Mouse (Mus musculus) erythroblast, embryonic 14.5 days (primary cell): ENCODE results near the gene Mtrex. TPM values are rescaled to one million over a fixed set of nuclear protein-coding genes. Genes with fewer than 3 reads are reported as not detected.

Experiments used
- H3K27me3 ChIP-seq: 2 replicates; pipeline ENCODE4 v1.6.1; 2012; ENCODE audit warnings: inconsistent platforms; ENCODE audit not compliant: control insufficient read depth
- H3K36me3 ChIP-seq: 2 replicates; pipeline ENCODE4 v1.6.1; 2012; ENCODE audit warnings: mild to moderate bottlenecking, inconsistent platforms; ENCODE audit not compliant: control insufficient read depth
- H3K4me1 ChIP-seq: 2 replicates; pipeline ENCODE4 v1.6.1; 2012; ENCODE audit warnings: inconsistent platforms; ENCODE audit not compliant: control insufficient read depth
- H3K4me3 ChIP-seq: replicated peaks from 2 replicates; pipeline ENCODE3; 2012; ENCODE audit warnings: moderate library complexity, mild to moderate bottlenecking, inconsistent platforms
- H3K9me3 ChIP-seq: 2 replicates; pipeline ENCODE4 v1.6.1; 2012; ENCODE audit warnings: low read length, inconsistent platforms, mixed read lengths; ENCODE audit not compliant: control insufficient read depth
- GATA1 ChIP-seq: IDR thresholded peaks from 2 replicates; pipeline ENCODE4 v1.6.1; 2012; ENCODE audit warnings: low read length, inconsistent platforms, mixed read lengths
- TAL1 ChIP-seq: IDR thresholded peaks from 3 replicates; pipeline ENCODE4 v1.6.1; 2012; ENCODE audit warnings: low read length, inconsistent platforms, mixed read lengths
- polyA plus RNA-seq: library from polyadenylated mRNA; stranded (reverse); fragments of >175 nt; gene quantifications from 2 replicates; pipeline ENCODE4 v1.2.3, GENCODE M21; 2012

The Mtrex gene
- polyA plus RNA-seq, 1 experiment, result 0.34 TPM

DNA sequence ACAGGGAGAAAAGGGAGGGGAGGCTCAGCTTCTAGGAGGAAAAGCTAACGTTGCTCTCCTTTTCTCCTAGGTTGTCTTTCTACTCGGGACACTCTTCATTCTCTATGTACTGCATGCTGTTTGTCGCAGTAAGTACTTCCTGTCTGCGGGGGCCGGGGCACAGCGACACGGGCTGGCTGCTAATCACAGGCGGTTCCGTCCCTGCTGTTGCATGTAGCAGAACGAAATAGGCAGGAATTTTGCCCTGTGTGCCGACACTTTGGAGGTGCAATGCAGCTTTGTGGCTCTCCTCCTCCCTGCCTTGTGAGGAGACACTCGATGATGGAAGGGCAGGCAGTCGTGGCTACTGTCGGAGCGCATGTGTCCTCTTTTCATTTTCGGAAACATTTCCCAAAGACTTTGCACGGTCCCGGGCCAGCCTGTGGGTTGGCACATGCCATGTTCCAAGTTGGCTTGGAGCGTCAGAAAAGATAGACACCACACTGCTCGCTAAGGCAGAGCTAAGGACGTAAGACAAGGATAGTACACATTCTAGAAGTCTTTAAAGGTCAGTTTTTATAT, 67.5 kb downstream of the Mtrex start:
- peaks cover 88% of the 10 kb centered on the region for H3K36me3 ChIP-seq
- H3K4me3 ChIP-seq, result no peak overlapping the region
- no peaks in the 10 kb centered on the region for H3K27me3 ChIP-seq
- peaks cover 2% of the 10 kb centered on the region for H3K4me1 ChIP-seq
- no peaks in the 10 kb centered on the region for H3K9me3 ChIP-seq
- TF ChIP-seq GATA1, result no peak
- TF ChIP-seq TAL1, result no peak

DNA sequence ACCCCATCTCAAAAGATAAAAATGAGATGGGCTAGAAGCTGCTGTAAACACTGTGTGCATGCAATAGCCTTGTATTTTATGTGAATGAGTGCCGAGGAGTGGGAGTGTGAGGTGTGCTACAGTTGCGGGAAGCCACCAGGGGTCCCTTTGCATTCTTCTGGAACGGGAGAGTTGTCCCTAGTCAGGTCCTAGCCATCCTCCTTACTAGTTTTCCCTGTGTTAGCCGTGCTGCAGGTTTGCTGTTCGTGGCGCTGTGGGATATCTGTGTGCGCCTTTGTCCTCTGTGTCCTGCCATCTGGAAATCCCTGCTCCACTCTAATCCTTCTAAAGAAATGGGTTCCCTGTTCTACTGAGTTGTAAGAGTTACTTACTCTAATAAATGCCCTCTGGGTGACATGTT, 69.3 kb downstream of the Mtrex start:
- Histone ChIP-seq H3K9me3 (no peaks in the 10 kb centered on the region), H3K4me1 (peaks cover 2% of the 10 kb centered on the region), H3K36me3 (peaks cover 76% of the 10 kb centered on the region), H3K4me3 (no peak overlapping the region), H3K27me3 (no peaks in the 10 kb centered on the region)
- TF ChIP-seq GATA1, result no peak
- TF ChIP-seq TAL1, result no peak

DNA sequence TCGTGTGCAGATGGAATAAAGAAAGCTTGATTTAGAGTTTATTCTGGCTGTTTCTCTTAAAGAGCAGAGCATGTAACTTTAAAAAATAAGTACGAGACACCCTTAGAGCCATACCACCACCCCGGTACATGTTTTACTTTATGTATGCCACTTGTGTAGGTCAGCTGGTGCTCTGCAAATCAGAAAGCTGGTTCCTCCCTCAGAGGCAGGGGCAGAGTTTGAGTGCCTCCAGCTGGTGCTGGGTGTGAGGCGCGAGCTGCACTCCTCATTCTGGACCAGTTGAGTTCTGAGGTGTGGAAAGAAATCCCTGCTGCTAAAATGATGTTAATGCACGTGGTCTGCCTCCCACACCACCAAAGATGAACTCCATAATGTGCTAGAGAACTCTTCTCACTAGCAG, 72.8 kb downstream of the Mtrex start:
- TF ChIP-seq GATA1 (no peak), TAL1 (no peak)

DNA sequence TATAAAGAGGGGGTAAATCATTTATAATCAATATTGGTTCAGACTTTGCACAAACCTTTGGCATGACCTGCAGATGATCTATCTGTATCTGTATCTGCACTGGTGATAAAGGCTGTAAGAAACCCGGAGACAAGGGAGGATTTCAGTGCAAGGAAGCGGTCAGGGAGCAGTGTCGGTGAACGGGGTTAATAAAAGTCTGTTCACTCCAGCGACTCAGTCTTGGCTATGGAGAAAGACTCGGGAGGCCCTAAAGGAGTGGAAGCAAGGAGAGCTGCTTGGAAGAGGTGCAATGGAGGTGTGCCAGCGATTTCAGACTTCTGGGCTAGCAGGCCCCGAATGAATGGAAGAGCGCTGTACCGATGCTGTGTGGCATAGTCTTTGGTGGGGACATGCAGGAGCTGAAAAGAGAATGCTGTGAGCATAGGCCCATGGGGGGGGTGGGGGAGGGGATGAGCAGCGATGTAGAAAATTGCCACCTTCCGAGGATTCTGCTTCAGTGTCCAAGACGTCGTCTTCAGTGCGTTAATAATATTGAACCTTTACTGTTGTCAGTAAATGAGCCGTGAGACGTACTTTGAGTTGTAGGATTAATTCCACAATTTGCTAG, 73.4 kb downstream of the Mtrex start:
- H3K4me3 ChIP-seq, result no peak overlapping the region
- no peaks in the 10 kb centered on the region for H3K27me3 ChIP-seq
- no peak for TF ChIP-seq TAL1
- TF ChIP-seq GATA1, result no peak
- H3K9me3 ChIP-seq, result no peaks in the 10 kb centered on the region
- H3K36me3 ChIP-seq, result peaks cover 53% of the 10 kb centered on the region
- peaks cover 3% of the 10 kb centered on the region for H3K4me1 ChIP-seq

More for the DNA sequence above, 72.8 kb downstream of the Mtrex start:
- Histone ChIP-seq H3K4me3 (no peak overlapping the region), H3K27me3 (no peaks in the 10 kb centered on the region), H3K36me3 (peaks cover 54% of the 10 kb centered on the region), H3K4me1 (peaks cover 3% of the 10 kb centered on the region), H3K9me3 (no peaks in the 10 kb centered on the region)

DNA sequence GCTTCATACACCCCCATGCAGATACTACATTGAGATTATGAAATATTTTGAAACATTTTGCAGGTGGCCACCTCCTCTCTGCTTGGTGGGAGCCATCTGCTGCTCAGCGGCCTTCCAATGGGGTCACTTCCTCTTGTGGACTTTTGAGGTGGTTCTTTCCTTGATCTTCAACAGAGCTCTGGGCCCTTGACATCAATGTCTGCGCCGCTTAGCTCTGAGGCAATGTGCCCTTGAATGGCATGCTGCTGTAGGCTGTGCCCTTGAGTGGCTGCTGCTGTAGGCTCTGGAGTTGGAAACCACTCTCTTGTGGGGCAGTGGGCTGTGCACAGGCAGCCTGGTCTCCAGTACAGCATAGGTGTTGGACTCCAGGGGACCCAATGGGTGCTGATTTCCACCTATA, 81.3 kb downstream of the Mtrex start:
- no peaks in the 10 kb centered on the region for H3K27me3 ChIP-seq
- no peak overlapping the region for H3K4me3 ChIP-seq
- peaks cover 7% of the 10 kb centered on the region; the same call in 1 of the 2 replicates for H3K9me3 ChIP-seq
- peaks cover 4% of the 10 kb centered on the region for H3K4me1 ChIP-seq
- TF ChIP-seq GATA1, result no peak
- TF ChIP-seq TAL1, result no peak
- H3K36me3 ChIP-seq, result peaks cover 67% of the 10 kb centered on the region

DNA sequence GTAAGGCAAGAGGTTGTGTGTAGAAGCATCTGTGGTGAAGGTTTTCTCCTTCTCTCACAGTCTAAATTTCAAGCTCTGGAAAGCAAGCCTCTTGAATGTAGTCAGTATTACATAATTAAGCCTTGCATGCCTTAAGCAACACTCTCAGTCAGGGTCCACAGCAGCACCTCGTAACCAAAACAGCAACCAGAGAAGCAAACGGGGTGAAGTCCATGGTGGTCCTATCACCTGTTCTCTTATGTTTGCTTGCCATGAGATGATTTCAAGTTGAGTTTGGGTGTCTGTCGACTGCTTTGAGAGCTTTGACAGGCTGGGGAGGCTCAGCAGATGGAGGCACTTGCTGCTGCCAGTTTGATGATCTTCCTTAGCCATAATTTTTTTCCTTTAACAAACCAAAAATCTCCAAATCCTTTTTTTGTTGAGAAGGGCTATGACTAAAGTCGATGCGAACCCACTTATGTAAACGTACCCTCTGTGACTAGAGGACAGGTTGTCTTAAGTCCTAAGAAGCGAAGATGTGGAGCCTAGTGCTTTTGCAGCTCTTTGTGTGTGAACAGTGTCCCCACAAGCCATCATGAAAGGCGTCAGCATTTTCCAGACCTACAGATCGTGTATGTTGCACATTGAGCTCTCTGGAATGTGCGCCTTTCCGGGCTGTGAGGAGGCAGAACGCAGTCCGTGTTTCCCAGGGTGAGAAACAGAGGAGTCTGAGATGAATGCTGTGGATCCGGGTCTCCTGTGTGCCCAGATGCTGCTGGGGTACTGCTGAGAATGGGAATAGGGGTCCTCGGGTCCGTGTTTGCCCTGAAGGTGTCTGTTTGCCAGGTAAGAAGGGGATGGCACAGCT, 86.7 kb downstream of the Mtrex start:
- peaks cover 5% of the 10 kb centered on the region; the same call in 1 of the 2 replicates for H3K9me3 ChIP-seq
- no peak overlapping the region for H3K4me3 ChIP-seq
- no peaks in the 10 kb centered on the region for H3K27me3 ChIP-seq
- no peak for TF ChIP-seq GATA1
- no peak for TF ChIP-seq TAL1
- H3K4me1 ChIP-seq, result peaks cover 47% of the 10 kb centered on the region
- H3K36me3 ChIP-seq, result peaks cover 74% of the 10 kb centered on the region

DNA sequence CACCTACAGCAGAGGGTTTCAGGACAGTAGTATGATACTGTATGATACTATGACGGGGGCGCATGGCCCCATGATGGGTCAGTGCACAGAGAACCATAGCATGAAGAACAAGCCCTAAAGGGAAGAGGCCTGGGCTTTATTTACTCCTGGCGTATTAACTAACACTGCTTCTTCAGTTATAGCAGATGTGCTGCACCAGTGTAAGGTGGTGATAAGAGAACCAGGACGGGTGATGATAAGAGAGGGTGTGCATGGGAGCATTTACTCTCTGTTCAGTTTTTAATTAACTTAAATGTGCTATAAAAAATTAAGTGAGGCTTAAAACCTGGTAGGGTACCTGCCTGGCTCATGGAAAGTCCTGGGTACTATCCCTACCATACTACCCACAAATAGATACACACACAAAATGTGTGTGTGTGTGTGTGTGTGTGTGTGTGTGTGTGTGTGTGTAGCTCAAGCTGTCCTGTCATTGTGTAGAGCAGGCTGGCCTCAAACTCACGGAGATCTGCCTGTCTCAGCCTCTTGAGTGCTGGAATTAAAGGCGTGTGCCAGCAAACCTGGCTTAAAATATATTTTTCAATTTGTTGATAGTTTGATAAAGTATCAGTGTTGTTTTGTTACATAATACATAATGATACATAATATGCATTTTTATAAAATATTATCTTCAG, 88.5 kb downstream of the Mtrex start:
- Histone ChIP-seq H3K4me1 (peaks cover 60% of the 10 kb centered on the region), H3K36me3 (peaks cover 71% of the 10 kb centered on the region), H3K27me3 (no peaks in the 10 kb centered on the region), H3K9me3 (no peaks in the 10 kb centered on the region; the same call in 1 of the 2 replicates), H3K4me3 (peak overlapping the region; percentile 39)
- TF ChIP-seq TAL1, result peak; percentile 81
- TF ChIP-seq GATA1, result peak; percentile 80

DNA sequence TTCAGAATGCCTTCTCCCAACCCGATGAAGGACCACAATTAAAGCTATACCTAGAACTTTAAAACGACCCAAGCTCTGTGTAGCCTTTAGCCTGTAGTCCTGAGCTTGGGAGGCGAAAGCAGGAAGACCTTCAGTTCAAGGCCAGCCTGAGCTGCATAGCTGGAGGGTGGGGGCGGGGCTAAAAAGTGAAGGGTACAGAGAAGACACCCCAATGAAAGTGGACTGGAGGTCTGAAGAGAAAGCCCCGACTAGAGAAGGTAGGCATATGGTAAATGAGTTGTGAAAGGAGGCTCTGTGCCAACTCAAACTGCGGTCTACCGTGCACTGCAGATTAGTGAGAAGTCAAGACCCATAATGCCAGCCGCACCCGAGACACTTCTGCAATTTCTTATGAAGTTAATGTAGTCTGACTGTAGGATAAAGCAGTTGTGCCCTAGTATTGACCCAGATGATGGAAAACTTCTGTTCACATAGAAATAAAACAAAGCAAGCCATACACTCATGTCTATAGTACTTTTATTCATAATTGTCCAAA, 89.5 kb downstream of the Mtrex start:
- no peak for TF ChIP-seq TAL1
- no peak for TF ChIP-seq GATA1
- Histone ChIP-seq H3K36me3 (peaks cover 68% of the 10 kb centered on the region), H3K4me1 (peaks cover 70% of the 10 kb centered on the region)

More for the DNA sequence above, 89.5 kb downstream of the Mtrex start:
- H3K4me3 ChIP-seq, result no peak overlapping the region
- no peaks in the 10 kb centered on the region for H3K9me3 ChIP-seq
- no peaks in the 10 kb centered on the region for H3K27me3 ChIP-seq
